Mouse (Mus musculus) lung, postnatal 14 days (tissue): ENCODE data around the gene Mrpl39.

Experiments used
- DNase-seq: peaks from one replicate; pipeline ENCODE4 v3.0.0; 2021

The Mrpl39 gene

DNA sequence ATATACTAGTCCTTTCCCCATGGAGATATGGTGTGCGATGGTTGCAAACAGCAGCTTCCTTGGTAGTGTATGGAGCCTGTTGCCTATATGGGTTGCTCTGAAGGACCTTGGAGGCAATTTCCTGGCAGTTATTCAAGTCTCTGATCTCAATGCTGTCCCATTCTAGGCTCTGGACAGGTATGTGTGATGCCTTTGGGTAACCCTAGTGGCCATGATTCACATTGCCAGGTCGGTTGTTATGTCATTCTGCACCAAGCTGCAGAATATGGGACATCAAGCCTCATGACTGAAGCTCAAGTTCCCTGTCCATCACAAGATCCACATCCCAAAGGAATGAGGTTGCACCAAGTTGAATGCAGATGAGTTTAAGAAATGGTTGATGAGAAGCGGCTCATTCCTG lies 1.8 kb upstream of the Mrpl39 start:
- DNase-seq: no peak

DNA sequence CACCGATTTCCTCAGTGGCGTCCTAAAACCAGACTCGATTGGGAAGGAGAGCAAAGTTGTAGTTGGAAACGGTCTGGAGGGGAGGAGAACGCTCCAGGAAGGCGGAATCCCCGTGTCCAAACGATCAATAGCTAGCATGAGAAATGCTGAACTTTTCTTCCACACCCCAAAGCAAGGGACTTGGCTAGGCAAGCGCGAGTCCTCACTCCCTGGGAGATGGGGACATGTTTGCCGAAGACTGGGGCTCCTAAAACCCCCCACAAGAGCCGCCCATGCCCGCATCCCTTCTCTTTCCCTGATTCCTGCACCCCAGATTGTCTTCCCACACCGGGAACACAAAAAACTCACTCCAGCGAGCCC lies 756 bp downstream of the Mrpl39 start:
- DNase-seq: no peak

- no peak for DNase-seq
These were observed 14.9 kb downstream of the Mrpl39 start for GRCm38 (mm10) chr16:84720670-84721069.

- no peak for DNase-seq
These were observed 17.3 kb downstream of the Mrpl39 start for GRCm38 (mm10) chr16:84718250-84718649.

DNA sequence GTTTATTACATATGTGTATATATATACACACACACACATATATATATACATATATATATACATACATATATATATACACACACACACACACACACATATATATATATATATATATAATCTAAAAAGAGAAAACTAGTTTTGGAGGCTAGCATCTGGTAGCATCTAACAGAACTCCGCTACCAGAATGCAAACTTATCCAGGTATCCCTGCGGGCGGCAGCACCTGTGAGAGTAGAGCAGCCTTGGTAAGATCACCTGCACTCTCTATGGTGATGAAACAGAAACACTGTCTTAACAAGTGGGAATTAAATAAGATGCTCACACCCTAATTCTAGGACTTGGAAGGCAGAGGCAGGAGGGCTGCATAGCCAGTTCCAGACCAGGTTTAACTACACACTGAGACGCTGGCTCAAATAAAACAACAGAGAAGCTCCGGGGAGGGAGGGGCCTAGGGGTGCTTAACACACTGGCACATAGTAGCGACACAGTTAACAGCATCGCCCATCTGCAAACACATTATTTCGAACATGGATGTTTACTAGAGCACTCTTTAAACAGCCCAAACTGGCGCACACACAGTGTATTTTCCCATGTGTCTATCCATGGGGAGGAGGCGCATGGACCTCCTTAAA lies 17.8 kb downstream of the Mrpl39 start:
- no peak for DNase-seq

DNA sequence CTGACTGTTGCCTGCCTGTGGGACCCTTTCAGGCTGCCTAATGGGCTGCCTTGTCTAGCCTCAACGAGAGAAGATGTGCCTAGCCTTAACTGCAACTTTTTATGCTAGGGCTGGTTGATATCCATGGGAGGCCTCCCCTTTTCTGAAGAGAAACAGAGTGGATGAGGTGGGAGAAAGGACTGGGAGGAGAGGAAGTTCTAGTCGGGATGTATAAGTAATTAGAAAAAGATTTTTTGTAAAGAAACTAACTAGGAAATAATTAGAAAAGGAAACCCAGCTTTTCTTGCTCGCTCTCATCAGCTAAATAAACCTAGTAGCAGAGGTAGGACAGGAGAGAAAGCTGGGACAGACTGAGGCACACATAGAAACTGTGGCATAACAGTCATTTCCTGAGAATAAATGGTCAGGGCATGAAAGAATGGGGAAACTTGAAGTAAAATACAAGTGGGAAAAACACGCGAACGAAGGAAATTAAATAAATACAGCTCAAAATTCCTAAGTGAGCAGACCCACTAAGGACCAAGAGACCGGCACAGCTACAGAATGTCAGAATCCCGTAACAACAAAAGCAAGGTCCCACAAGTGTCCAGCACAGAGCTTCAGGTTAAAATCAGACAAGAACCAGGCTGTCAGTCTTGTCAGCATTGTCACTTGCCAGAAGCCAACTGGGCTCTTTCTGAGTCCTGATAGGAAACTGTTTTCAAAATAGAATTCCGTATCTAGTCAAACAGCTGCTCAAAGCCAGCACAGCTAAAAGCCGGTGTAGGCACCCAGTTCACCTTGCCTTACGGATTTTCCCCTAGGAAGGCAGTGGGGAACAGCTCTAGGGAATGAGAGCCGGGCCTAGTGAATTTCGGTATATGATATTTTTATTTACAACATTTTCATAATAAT lies 18.6 kb downstream of the Mrpl39 start:
- no peak for DNase-seq

GRCm38 (mm10) chr16:84716197-84716596 lies 19.3 kb downstream of the Mrpl39 start:
- no peak for DNase-seq

GRCm38 (mm10) chr16:84714978-84715377 lies 20.6 kb downstream of the Mrpl39 start:
- no peak for DNase-seq

DNA sequence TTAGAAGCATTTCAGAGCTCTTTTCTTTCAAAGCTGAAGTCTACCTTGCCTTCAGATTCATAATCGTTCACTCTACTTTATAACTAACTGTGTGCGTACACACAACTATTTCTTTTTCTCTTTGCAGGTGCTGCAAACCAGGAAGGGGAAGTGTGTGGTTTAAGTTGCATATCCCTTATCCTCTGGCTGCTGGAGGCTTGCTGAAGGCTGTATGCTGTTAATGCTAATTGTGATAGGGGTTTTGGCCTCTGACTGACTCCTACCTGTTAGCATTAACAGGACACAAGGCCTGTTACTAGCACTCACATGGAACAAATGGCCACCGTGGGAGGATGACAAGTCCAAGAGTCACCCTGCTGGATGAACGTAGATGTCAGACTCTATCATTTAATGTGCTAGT lies 21.6 kb downstream of the Mrpl39 start:
- DNase-seq: no peak

DNA sequence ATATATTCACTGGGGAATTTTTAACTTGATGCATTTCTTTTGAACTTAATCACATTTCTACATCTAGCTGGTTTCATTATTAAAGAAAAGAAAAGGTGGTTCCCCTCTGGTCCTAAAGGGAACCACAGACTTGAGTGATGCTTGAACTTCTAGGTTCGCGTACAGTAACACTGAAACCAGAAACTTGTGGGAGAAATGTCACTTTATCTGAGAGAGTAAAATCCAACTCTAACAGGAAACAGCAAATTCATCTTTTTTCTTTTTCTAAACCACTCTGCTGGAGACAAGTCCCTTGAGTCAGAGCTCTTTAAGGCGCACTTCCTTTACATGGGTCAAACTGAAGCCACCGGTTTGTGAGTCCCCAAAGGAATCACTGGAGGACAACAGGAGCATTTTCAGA lies 22.4 kb downstream of the Mrpl39 start:
- no peak for DNase-seq

DNA sequence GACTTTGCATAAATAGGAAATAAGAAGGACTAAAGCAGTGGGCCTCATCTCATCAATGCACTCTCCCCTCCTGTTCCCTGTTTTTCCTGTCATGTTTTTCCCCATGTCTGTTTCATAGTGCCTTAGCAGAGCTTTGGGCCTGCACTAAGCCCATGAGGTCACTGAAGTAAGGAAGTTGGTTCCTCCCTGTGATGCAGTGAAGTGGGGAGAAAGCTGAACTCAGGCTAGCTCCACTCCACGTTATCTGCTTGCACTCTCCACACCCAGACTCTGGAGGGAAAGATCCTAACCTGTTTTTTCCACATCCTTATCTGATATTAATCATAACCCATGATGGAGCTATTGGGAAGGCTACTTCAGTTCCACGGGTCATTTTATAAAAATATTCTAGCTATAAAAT lies 26.9 kb downstream of the Mrpl39 start:
- no peak for DNase-seq

DNA sequence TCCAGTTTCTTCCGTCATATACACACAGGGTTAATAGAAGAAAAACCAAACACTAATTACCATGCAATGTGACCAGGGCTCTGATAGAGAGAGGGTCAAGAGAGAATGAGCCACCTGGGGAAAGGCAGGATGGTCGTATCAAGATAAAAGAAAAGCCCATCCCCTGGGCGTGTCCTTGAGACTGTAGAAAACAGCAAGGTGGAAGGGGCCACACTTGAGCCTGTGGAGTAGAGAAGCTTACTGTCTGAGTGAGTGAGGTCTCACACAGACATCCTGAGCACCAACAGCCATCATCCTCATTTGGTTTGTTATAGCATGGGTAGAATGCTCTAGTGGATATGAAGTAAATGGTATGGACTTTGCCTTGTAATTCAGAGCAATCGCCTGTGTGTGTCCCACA lies 27.7 kb downstream of the Mrpl39 start:
- DNase-seq: no peak

- no peak for DNase-seq
These were observed 29.0 kb downstream of the Mrpl39 start for GRCm38 (mm10) chr16:84706571-84706970.

GRCm38 (mm10) chr16:84705507-84705906 lies 30.0 kb downstream of the Mrpl39 start:
- no peak for DNase-seq

DNA sequence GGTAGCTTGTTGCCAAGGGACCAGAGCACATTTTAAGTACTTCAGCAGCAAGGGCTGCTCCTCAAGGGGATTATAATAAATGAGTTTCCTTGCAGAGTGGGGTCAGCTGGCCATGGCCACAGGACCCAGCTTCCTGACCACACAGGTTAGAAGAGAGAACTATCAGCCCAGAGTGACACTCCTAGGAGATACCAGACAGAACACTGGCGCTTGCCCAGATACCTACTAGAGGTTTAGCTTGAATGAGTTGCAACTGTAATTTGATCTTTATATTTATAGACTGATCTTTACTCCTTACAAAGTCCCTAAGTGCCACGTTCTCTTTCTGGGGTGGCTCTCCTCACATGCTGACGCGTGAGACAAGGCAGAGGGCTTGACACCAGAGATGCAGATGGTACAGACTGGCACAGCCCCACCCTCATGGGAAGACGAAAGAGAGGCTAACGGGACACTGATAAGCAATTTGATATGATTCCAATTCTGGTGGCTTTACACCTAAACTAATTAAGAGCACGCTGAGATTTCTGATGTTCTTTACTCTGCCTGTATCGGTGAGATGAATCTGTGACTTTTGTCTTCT lies 30.8 kb downstream of the Mrpl39 start:
- DNase-seq: no peak

- DNase-seq: no peak
These were observed 31.5 kb downstream of the Mrpl39 start for GRCm38 (mm10) chr16:84703769-84704660.

GRCm38 (mm10) chr16:84703129-84703768 lies 32.3 kb downstream of the Mrpl39 start:
- peak; percentile 50 for DNase-seq

DNA sequence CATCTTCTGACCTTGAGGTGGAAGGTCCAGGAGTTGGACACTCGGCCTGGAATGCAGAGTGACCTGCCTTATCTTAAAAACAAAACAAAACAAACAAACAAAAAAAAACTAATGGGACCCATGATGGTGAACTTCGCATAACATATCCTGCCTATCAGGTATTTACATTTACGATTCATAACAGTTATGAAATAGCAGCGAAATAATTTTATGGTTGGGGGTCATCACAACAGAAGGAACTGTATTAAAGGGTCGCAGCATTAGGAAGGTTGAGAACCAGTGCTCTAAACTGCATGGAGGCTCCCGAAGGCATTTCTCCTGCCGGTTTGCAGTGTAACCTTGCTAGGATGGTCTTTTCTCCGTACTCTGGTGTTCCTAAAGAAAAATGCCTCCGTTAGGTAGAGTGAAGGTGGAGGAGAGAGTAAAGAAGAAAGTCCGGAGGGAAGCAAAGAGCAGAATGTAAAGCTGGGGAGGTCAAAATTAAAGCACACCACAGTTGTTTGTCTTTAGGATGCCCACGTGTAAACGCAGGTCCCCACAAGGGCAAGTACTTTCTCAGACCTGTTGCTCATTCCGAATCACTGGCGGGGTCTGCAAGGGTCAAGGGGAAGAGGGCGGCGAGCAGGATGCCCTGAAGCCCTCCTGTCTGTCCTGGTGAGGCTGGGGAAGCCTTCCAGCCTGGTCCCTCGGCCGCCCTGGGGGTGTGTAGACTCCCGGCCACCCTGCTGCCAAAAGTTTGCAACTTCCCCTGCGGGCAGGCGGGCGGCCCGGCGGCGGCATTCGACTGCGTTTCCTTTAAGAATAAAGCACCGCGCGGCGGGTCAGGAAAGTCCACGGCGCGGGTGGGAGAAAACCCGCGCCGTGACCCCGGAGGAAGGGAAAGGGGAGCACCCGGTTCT lies 33.1 kb downstream of the Mrpl39 start:
- DNase-seq: peak; percentile 37

GRCm38 (mm10) chr16:84701041-84701440 lies 34.5 kb downstream of the Mrpl39 start:
- DNase-seq: no peak

DNA sequence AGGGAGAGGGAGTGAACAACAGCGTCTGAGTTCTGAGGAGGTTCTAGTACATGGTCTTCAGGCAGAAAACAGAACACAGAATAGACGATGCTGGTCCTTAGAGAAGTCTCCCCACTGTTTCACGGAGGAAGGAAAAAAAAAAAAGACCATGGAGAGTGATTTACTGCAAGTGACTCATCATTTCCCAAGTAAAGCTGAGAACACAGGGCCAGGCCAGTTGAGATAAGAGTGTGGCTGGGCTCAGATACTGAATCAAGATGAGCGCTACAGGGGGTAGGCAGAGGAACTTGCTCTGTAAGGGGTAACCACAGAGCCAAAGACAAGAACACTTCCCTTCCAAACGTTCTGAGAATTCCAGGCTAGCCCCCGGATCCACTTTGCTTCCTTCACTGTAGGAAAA lies 36.8 kb downstream of the Mrpl39 start:
- DNase-seq: no peak

- no peak for DNase-seq
These were observed 39.4 kb downstream of the Mrpl39 start for GRCm38 (mm10) chr16:84696178-84696577.

- no peak for DNase-seq
These were observed 53.6 kb downstream of the Mrpl39 start for GRCm38 (mm10) chr16:84681991-84682390.
